Mouse (Mus musculus) midbrain, embryonic 11.5 days (tissue): ENCODE results near the gene Krtap4-2. TPM values are rescaled to one million over a fixed set of nuclear protein-coding genes. Genes with fewer than 3 reads are reported as not detected.
"Not testable (repeated sequence)": the region's sequence is repeated elsewhere in the genome, so short reads cannot be mapped to it uniquely, and the experiment has no call there.

ENCODE experiments used
- ATAC-seq: fragments of 200-750 bp; cut with Nextera tagmentation; 2 replicates; pipeline ENCODE4 v1.8.0; 2017; ENCODE audit warnings: moderate TSS enrichment, moderate library complexity; ENCODE audit not compliant: low FRiP score
- DNase-seq: peaks from one replicate; pipeline ENCODE4 v3.0.0; 2015; ENCODE audit warnings: low spot score; ENCODE audit errors: missing footprints
- H3K27ac ChIP-seq: fragments of 300-500 bp; sonication (generic); 2 replicates; pipeline ENCODE4 v1.5.1; 2014; ENCODE audit warnings: low read depth, low read length
- H3K27me3 ChIP-seq: fragments of 300-500 bp; sonication (generic); 2 replicates; pipeline ENCODE4 v1.6.1; 2014; ENCODE audit warnings: mild to moderate bottlenecking, low read length, moderate library complexity, mixed read lengths; ENCODE audit not compliant: control insufficient read depth, insufficient read depth
- H3K36me3 ChIP-seq: fragments of 300-500 bp; sonication (generic); 2 replicates; pipeline ENCODE4 v1.6.1; 2014; ENCODE audit warnings: mild to moderate bottlenecking, low read length, moderate library complexity, mixed read lengths; ENCODE audit not compliant: control insufficient read depth, insufficient read depth
- H3K4me1 ChIP-seq: fragments of 300-500 bp; sonication (generic); 2 replicates; pipeline ENCODE4 v1.6.1; 2014; ENCODE audit warnings: low read length; ENCODE audit not compliant: control insufficient read depth, insufficient read depth
- H3K4me2 ChIP-seq: fragments of 300-500 bp; sonication (generic); 2 replicates; pipeline ENCODE4 v1.6.1; 2014; ENCODE audit warnings: mild to moderate bottlenecking, moderate library complexity
- H3K4me3 ChIP-seq: fragments of 300-500 bp; sonication (generic); 2 replicates; pipeline ENCODE4 v1.5.1; 2014; ENCODE audit warnings: low read depth, low read length
- H3K9ac ChIP-seq: fragments of 300-500 bp; sonication (generic); 2 replicates; pipeline ENCODE4 v1.6.1; 2014; ENCODE audit warnings: low read length
- H3K9me3 ChIP-seq: fragments of 300-500 bp; sonication (generic); 2 replicates; pipeline ENCODE4 v1.6.1; 2016; ENCODE audit warnings: low read length; ENCODE audit not compliant: control insufficient read depth
- WGBS: fragments of 180-500 bp; shearing (Covaris S2); extraction: QIAGEN DNeasy Blood & Tissue Kit; methylation state at CpG from one replicate; pipeline ENCODE4 v1.1.7; 2014; 5-methylcytosine and 5-hydroxymethylcytosine counted together
- polyA plus RNA-seq: library from polyadenylated mRNA; unstranded; fragments of >200 nt; fragmentation: Nextera tagmentation; extraction: Ambion mirVana; gene quantifications from 2 replicates; pipeline ENCODE4 v1.2.1, GENCODE M21; 2014

Gene Krtap4-2
- polyA plus RNA-seq, 1 experiment from 2014 or later: not detected

GRCm38 (mm10) chr11:99644351-99644750 is 9.5 kb upstream of the Krtap4-2 start:
- Histone ChIP-seq H3K4me3 (no peak overlapping the region), H3K4me1 (no peaks in the 10 kb centered on the region), H3K27me3 (no peaks in the 10 kb centered on the region), H3K9ac (no peak overlapping the region), H3K9me3 (no peaks in the 10 kb centered on the region), H3K4me2 (no peak overlapping the region), H3K27ac (no peak overlapping the region), H3K36me3 (no peaks in the 10 kb centered on the region)
- no peak for DNase-seq
- WGBS: 86% methylated on average over 3 of the region's 3 CpGs
- no peak for ATAC-seq

- not testable (repeated sequence) for H3K4me2 ChIP-seq, H3K27ac ChIP-seq, ATAC-seq, H3K36me3 ChIP-seq, DNase-seq, H3K4me1 ChIP-seq, H3K4me3 ChIP-seq, H3K27me3 ChIP-seq, H3K9ac ChIP-seq, H3K9me3 ChIP-seq
- 84% methylated on average over 9 of the region's 9 CpGs for WGBS
Observed at GRCm38 (mm10) chr11:99643635-99644139, 8.8 kb upstream of the Krtap4-2 start, which contains the start of gene Krtap4-7. Gene Krtap4-7, minus strand, starts transcription at chr11:99644089.

GRCm38 (mm10) chr11:99640926-99641325 is 6.0 kb upstream of the Krtap4-2 start:
- 61% methylated on average over 1 of the region's 1 CpGs for whole genome bisulfite sequencing

GRCm38 (mm10) chr11:99637086-99637485 is 2.2 kb upstream of the Krtap4-2 start:
- WGBS: 92% methylated on average over 1 of the region's 1 CpGs

More at GRCm38 (mm10) chr11:99640926-99641325, 6.0 kb upstream of the Krtap4-2 start:
- Histone ChIP-seq H3K9ac (no peak overlapping the region), H3K27ac (no peak overlapping the region), H3K4me1 (no peaks in the 10 kb centered on the region), H3K4me3 (no peak overlapping the region), H3K27me3 (no peaks in the 10 kb centered on the region), H3K9me3 (no peaks in the 10 kb centered on the region), H3K36me3 (no peaks in the 10 kb centered on the region), H3K4me2 (no peak overlapping the region)
- ATAC-seq (no peak), DNase-seq (no peak)

GRCm38 (mm10) chr11:99633293-99633692 is 1.6 kb downstream of the Krtap4-2 start:
- no peaks in the 10 kb centered on the region for H3K36me3 ChIP-seq
- no peaks in the 10 kb centered on the region for H3K9me3 ChIP-seq
- H3K27ac ChIP-seq: no peak overlapping the region
- no peak overlapping the region for H3K9ac ChIP-seq
- 79% methylated on average over 2 of the region's 2 CpGs for WGBS
- no peak overlapping the region for H3K4me3 ChIP-seq
- no peak overlapping the region for H3K4me2 ChIP-seq
- no peaks in the 10 kb centered on the region for H3K4me1 ChIP-seq
- ATAC-seq: no peak
- no peak for DNase-seq
- no peaks in the 10 kb centered on the region for H3K27me3 ChIP-seq

More at GRCm38 (mm10) chr11:99637086-99637485, 2.2 kb upstream of the Krtap4-2 start:
- no peaks in the 10 kb centered on the region for H3K27me3 ChIP-seq
- DNase-seq (no peak), ATAC-seq (no peak)
- no peak overlapping the region for H3K4me3 ChIP-seq
- no peak overlapping the region for H3K4me2 ChIP-seq
- no peaks in the 10 kb centered on the region for H3K36me3 ChIP-seq
- no peaks in the 10 kb centered on the region for H3K9me3 ChIP-seq
- no peaks in the 10 kb centered on the region for H3K4me1 ChIP-seq
- no peak overlapping the region for H3K9ac ChIP-seq
- H3K27ac ChIP-seq: no peak overlapping the region

GRCm38 (mm10) chr11:99630890-99631289 is 4.0 kb downstream of the Krtap4-2 start:
- no peak for DNase-seq
- Histone ChIP-seq H3K9ac (no peak overlapping the region), H3K4me1 (no peaks in the 10 kb centered on the region), H3K4me3 (no peak overlapping the region), H3K9me3 (no peaks in the 10 kb centered on the region), H3K4me2 (no peak overlapping the region), H3K27me3 (no peaks in the 10 kb centered on the region), H3K36me3 (no peaks in the 10 kb centered on the region), H3K27ac (no peak overlapping the region)
- ATAC-seq: no peak
- WGBS: 75% methylated on average over 3 of the region's 3 CpGs

GRCm38 (mm10) chr11:99628138-99628537 is 6.7 kb downstream of the Krtap4-2 start, which contains the start of gene Krtap4-1:
Gene Krtap4-1, minus strand, starts transcription at chr11:99628238.
- Histone ChIP-seq H3K27ac (no peak within 1 kb of the TSS), H3K27me3 (no peaks in the 10 kb centered on the region), H3K36me3 (no peaks in the 10 kb centered on the region), H3K4me1 (no peaks in the 10 kb centered on the region), H3K9me3 (no peaks in the 10 kb centered on the region), H3K9ac (no peak within 1 kb of the TSS), H3K4me2 (no peak within 1 kb of the TSS), H3K4me3 (no peak within 1 kb of the TSS)
- DNase-seq (no peak), ATAC-seq (no peak)
- 86% methylated on average over 4 of the region's 4 CpGs for WGBS

- no peak within 1 kb of the TSS for H3K4me3 ChIP-seq
- H3K9ac ChIP-seq: no peak within 1 kb of the TSS
- H3K9me3 ChIP-seq: no peaks in the 10 kb centered on the region
- ATAC-seq (no peak), DNase-seq (no peak)
- H3K4me1 ChIP-seq: no peaks in the 10 kb centered on the region
- no peaks in the 10 kb centered on the region for H3K36me3 ChIP-seq
- no peaks in the 10 kb centered on the region for H3K27me3 ChIP-seq
- 88% methylated on average over 2 of the region's 2 CpGs for WGBS
- no peak within 1 kb of the TSS for H3K4me2 ChIP-seq
- no peak within 1 kb of the TSS for H3K27ac ChIP-seq
Observed at GRCm38 (mm10) chr11:99620335-99620734, 14.5 kb downstream of the Krtap4-2 start, which contains the start of gene Gm11562. Gene Gm11562, minus strand, starts transcription at chr11:99620435.

- 74% methylated on average over 3 of the region's 3 CpGs for WGBS
- no peaks in the 10 kb centered on the region for H3K36me3 ChIP-seq
- H3K4me2 ChIP-seq: no peak within 1 kb of the TSS
- H3K27me3 ChIP-seq: no peaks in the 10 kb centered on the region
- H3K4me1 ChIP-seq: no peaks in the 10 kb centered on the region
- H3K4me3 ChIP-seq: no peak within 1 kb of the TSS
- no peak within 1 kb of the TSS for H3K27ac ChIP-seq
- ATAC-seq (no peak), DNase-seq (no peak)
- H3K9me3 ChIP-seq: no peaks in the 10 kb centered on the region
- no peak within 1 kb of the TSS for H3K9ac ChIP-seq
Observed at GRCm38 (mm10) chr11:99614796-99615363, 20.0 kb downstream of the Krtap4-2 start, which contains the start of gene Krtap2-4. Gene Krtap2-4, minus strand, starts transcription at chr11:99614846.
